Mouse (Mus musculus) brain, adult 2 months (tissue): ENCODE data around the gene Fndc3b.
A peak's percentile ranks its signal among the peaks of the same experiment; 100 is the strongest.

ENCODE experiments used
- DNase-seq: peaks from one replicate; pipeline ENCODE4 v3.0.0; 2011; ENCODE audit warnings: low read depth, low spot score

Gene Fndc3b

DNA sequence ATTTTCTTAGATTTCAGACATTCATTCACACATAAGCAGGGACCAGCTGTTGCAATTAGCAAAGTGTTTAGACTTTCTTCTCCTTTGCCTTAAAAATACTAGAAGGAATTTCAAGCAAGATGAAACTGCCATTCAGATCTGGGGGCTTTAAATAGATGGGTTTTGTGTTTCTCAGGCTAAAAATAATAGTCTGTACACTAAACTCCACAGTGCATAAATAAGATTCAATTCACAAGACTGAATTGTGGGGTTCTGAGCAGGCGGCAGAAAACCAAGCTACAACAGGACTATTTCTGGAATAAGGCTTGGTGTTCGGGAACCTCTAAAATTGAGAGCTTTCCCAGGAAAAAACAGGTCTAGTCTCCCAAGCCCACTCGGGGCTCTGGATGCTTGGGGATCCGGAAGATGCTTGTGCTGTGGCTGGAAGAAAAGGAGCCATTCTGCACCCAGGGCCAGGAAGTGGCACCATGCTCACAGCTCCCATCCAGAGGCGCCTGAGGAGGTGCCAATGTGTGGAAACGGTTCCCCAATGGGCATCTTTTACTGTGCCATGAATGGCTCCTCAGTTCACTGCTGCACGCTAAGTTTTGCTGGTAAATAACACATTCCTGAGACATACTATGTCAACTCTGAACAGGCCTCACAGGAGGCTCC is 117.5 kb downstream of the Fndc3b start:
- peak; percentile 68 for DNase-seq

GRCm38 (mm10) chr3:27592728-27593484 is 118.2 kb downstream of the Fndc3b start:
- DNase-seq = no peak

- DNase-seq = peak; percentile 28
These were observed 120.3 kb downstream of the Fndc3b start for GRCm38 (mm10) chr3:27590823-27591222.

- DNase-seq = no peak
These were observed 121.8 kb downstream of the Fndc3b start for GRCm38 (mm10) chr3:27589305-27589704.

GRCm38 (mm10) chr3:27588604-27589003 is 122.5 kb downstream of the Fndc3b start:
- DNase-seq = no peak

DNA sequence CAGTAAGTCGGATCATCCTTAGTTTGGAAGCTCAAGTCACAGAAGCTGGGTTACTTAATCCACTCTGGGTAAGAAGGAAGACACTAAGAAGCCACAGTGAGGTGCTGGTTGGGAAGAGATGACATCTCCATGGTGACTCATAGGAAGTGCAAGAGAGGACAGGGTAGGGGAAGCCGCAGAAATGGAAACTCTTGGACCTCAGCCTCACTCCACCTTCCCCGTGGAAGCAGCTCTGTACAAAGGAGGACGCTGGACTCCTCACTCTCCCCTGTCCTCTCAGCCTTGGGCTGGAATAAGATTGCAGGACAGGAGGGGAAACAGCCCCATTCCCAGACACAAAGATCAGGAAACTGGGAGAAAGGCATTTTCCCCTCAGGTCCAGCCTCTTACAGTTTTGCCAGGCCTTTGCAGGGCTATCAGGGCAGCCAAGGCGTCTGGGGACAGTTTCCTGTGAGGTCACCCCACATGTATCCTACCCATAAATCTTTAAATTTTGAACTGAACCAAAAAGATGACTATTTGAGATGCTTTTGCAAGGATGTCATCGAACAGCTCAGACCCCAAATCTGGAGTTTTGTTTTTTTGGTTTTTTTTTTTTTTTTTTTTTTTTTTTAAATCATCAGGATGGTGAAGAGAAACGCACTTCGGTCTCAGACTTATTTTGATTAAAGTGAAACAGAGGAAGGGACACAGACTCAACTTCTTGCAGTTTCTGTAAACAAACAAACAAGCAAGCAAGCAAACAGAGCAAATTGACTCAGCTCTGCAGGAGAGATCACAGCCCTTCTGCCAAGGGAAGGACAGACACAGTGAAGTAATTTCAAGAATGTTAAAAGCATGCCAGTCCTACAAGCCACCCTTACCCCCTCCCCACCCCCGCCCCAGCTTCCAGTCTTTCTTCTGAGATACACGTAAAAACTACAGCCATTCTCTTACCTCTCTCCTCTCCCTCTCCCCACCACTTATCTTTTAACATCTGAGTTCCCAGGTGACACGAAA is 126.2 kb downstream of the Fndc3b start:
- DNase-seq = peak; percentile 60

DNA sequence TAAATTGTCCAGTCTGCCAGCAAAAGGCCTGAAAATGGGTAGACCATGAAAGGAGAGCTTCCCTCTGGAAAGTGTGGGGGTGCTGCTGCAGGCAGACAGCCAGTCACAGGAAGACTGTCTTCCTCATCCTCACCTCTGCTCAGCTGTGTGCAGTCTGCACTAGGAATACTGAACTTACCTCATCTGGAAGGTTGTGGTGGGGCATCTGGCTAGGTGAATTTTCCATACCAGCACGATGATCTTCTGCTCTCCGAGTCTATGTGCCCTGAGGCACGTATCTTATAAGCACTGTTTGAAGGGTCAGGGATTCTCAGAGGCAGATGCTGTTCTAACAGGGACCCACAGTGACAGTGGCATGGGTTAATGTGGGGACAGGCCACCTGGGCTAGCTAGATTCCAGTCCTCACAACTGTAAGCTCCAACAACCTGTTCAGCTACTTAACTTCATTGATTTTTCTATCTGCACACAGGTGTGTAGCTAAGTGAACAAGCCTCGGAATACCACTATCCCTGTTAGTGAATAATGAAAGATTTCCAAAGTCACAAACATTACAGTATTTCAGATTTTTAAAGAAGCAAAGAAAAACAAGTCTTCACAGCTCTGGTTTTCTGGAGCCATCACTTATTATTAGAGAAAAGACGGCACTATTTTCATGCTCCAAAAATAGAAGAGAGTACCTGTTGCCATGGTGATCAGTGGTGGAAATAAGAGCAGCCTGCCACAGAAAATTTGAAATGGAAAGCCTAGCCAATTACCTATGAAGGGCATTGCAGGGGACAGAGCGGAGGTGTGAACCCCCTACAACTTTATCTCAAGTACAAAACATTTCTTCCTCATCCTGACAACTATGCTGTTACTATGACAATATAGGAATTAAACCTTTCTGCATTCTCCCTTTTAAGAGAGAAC is 128.9 kb downstream of the Fndc3b start:
- peak; percentile 65 for DNase-seq

DNA sequence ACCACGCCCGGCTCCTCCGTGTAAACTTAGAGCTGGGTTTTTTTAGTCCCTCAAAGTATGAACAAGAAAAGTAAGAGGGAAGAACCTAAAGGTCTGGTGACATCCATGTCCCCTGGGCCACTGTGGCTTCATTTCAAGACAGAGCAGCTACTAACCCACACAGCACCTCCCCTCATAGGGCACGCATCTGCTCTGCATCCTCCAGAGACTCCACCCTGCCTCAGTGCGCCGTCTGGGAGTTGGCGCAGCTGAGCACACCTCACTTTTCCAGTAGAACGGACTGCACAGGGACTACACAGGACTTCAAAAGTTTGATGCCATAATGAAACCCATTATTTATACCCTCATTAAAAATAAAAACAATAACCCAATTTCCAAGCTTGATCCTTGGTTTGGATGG is 130.2 kb downstream of the Fndc3b start:
- no peak for DNase-seq

- no peak for DNase-seq
These were observed 131.1 kb downstream of the Fndc3b start for GRCm38 (mm10) chr3:27579894-27580613.

DNA sequence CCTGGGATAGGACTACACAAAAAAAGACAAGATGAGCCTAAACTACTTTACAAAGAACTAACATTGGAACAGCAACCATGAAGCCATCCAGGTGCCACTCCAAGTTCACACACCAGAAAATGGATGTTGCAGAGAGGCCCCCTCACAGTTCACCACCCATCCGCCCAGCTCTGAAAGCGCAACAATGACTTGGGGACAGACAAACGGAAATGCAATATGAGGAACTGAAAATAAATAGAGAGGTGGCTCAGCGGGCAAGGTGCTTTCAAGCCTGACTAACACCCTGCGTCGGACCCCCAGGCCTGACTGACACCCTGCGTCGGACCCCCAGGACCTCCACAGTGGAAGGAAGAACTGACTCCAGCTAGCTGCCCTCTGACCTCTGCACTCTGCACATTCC is 131.9 kb downstream of the Fndc3b start:
- DNase-seq = no peak

GRCm38 (mm10) chr3:27577349-27578025 is 133.6 kb downstream of the Fndc3b start:
- no peak for DNase-seq

GRCm38 (mm10) chr3:27574241-27574640 is 136.9 kb downstream of the Fndc3b start:
- DNase-seq = no peak

GRCm38 (mm10) chr3:27573458-27573857 is 137.6 kb downstream of the Fndc3b start:
- DNase-seq = peak; percentile 65

DNA sequence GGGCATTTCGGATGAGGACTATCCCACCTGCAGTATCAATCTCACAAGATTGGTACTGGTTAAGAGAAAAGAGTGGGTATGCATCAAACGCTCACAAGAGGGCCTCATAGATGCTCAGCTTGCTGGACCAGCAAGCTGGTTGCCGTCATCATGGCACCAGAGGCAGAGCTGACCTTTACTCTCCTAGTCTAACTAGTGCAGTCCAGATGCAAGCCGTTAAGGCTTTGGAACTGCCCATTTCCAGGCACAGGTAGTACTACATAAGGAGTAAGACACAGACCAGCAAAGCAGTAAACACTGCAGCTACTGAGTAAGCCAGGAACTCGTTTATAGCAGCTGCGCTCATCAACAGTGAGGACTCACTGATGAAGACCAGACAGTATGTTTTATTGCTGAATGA is 138.8 kb downstream of the Fndc3b start:
- DNase-seq = peak; percentile 68

DNA sequence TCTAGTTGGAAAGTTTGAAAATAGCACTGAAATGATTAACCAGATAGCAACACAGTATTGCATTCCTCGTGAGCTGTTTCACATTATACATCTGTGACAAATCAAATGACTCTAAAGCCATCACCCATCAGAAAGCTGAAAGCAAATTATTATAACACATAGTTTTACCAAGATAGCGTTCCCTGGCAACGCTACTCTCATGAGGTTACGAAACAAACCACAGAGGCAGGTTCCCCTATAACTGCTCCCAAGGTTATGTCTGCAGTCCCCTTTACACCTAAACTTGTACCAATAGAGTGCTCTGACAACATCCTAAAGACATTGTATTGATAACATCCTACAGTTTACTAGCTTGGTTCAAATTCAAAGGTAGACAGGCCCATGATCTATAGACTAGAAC is 145.8 kb downstream of the Fndc3b start:
- no peak for DNase-seq

DNA sequence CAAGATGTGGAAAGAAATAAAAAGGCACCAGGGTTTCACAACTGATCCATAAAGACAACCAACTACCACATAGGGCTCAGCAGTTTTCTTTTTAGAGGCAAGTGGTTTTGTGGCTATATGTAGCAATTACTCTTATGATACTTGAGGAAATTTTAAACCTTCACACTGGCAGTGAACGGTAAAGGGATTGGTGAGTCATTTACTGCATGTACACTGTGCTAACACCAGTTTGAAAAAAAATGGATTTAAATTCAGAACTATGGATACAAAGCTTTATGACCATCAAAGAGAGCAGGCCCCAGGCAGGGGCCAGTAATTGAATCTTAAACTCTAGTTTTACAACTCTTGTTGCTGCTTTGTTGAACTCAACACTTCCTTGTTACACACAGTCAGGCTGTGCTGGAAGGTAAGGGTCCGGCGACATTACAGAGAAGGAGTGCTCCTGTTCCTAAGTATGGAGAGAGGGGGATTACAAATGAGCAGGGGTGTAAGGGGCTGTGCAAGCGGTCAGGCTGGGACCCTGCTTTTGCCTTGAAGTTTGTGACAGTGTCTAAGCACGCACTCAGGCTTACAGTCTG is 148.0 kb downstream of the Fndc3b start:
- DNase-seq = no peak

GRCm38 (mm10) chr3:27562476-27562875 is 148.6 kb downstream of the Fndc3b start:
- DNase-seq = no peak

DNA sequence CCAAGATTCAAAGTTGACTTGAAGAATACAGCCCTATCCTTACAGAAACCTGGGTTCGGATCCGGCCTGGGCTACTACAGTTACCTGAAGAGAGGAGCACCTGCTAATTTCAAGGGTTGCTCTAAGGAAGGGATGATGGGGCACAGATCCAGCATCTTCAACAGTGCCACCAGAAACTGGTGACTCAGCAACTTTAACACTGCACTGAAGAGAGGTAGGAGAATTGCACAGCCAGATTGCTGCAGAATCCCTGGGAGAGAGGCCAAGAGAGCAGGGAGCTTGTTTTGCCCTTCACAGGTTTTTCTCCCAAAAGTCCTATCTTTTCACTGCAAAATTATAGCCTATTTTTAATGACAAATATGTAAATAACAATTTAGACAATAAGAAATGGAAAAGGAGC is 149.2 kb downstream of the Fndc3b start:
- DNase-seq = peak; percentile 84

DNA sequence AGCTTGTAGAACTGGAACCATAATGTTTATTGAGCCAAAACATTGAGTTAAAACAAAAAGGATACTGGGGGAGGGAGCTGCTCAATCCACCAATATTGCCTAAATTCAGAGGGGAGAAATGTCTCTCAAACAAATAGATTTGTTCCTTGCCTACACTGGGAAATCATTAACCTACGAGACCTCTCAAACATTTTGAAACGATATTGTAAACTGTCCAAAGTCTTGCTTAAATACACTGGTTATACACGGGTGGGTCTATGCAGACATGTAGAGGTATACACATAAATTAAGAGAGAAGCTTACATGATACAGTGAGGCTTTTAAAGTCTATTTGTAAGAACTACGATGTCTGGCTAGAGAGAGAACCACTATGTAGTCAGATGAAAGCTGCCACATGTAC is 151.8 kb downstream of the Fndc3b start:
- no peak for DNase-seq
